Mouse (Mus musculus) ES-Bruce4 (cell line): ENCODE measurements around the gene Cdkal1. TPM values are rescaled to one million over a fixed set of nuclear protein-coding genes. Genes with fewer than 3 reads are reported as not detected.

Experiments used
- H3K27ac ChIP-seq: 2 replicates; pipeline ENCODE4 v1.5.1; 2012; ENCODE audit warnings: low read length, inconsistent platforms; ENCODE audit not compliant: insufficient read depth
- H3K27me3 ChIP-seq: 2 replicates; pipeline ENCODE4 v1.6.1; 2012; ENCODE audit warnings: mild to moderate bottlenecking, low read length, inconsistent platforms; ENCODE audit not compliant: control insufficient read depth, poor library complexity, insufficient read depth, severe bottlenecking
- H3K36me3 ChIP-seq: 2 replicates; pipeline ENCODE4 v1.6.1; 2012; ENCODE audit warnings: inconsistent platforms, mild to moderate bottlenecking, low read length, moderate library complexity; ENCODE audit not compliant: control insufficient read depth, poor library complexity, insufficient read depth, severe bottlenecking
- H3K4me1 ChIP-seq: one replicate; pipeline ENCODE4 v1.8.1; 2011; ENCODE audit warnings: low read length; ENCODE audit not compliant: control insufficient read depth, insufficient read depth
- H3K4me3 ChIP-seq: 2 replicates; pipeline ENCODE4 v1.5.1; 2011; ENCODE audit warnings: low read depth, mild to moderate bottlenecking, low read length
- H3K9ac ChIP-seq: 2 replicates; pipeline ENCODE4 v1.6.1; 2012; ENCODE audit warnings: low read depth, mild to moderate bottlenecking, inconsistent platforms; ENCODE audit not compliant: poor library complexity, severe bottlenecking
- H3K9me3 ChIP-seq: replicated peaks from 2 replicates; pipeline ENCODE4 v1.6.1; 2012; ENCODE audit warnings: mild to moderate bottlenecking, low read length, inconsistent platforms; ENCODE audit not compliant: control insufficient read depth, poor library complexity, insufficient read depth, severe bottlenecking
- CTCF ChIP-seq: IDR thresholded peaks from one replicate; pipeline ENCODE4 v1.8.1; 2011; ENCODE audit warnings: low read depth, low read length
- EP300 ChIP-seq: IDR thresholded peaks from 2 replicates; pipeline ENCODE4 v1.6.1; 2011; ENCODE audit warnings: low read depth, low read length; ENCODE audit not compliant: insufficient read depth
- POLR2A ChIP-seq: IDR thresholded peaks from one replicate; pipeline ENCODE4 v1.8.1; 2011; ENCODE audit warnings: low read length; ENCODE audit not compliant: insufficient read depth
- polyA plus RNA-seq: library from polyadenylated mRNA; stranded (reverse); fragments of >200 nt; gene quantifications from 2 replicates; pipeline ENCODE4 v1.2.4, GENCODE M21; 2011; ENCODE audit warnings: low read depth; ENCODE audit not compliant: missing spikeins, insufficient read depth, insufficient read length

The Cdkal1 gene
- polyA plus RNA-seq, 1 experiment, result 43.4 TPM

- H3K27me3 ChIP-seq, result no peaks in the 10 kb centered on the region
- no peak overlapping the region for H3K9ac ChIP-seq
- H3K4me3 ChIP-seq, result no peak overlapping the region
- peaks cover 8% of the 10 kb centered on the region; the same call in 1 of the 2 replicates for H3K9me3 ChIP-seq
- no peaks in the 10 kb centered on the region; the same call in 1 of the 2 replicates for H3K36me3 ChIP-seq
- TF ChIP-seq EP300 (no peak), CTCF (no peak), POLR2A (no peak)
- no peak overlapping the region for H3K27ac ChIP-seq
- no peaks in the 10 kb centered on the region for H3K4me1 ChIP-seq
Measured at GRCm38 (mm10) chr13:29772970-29773369, 82.5 kb downstream of the Cdkal1 start.

DNA sequence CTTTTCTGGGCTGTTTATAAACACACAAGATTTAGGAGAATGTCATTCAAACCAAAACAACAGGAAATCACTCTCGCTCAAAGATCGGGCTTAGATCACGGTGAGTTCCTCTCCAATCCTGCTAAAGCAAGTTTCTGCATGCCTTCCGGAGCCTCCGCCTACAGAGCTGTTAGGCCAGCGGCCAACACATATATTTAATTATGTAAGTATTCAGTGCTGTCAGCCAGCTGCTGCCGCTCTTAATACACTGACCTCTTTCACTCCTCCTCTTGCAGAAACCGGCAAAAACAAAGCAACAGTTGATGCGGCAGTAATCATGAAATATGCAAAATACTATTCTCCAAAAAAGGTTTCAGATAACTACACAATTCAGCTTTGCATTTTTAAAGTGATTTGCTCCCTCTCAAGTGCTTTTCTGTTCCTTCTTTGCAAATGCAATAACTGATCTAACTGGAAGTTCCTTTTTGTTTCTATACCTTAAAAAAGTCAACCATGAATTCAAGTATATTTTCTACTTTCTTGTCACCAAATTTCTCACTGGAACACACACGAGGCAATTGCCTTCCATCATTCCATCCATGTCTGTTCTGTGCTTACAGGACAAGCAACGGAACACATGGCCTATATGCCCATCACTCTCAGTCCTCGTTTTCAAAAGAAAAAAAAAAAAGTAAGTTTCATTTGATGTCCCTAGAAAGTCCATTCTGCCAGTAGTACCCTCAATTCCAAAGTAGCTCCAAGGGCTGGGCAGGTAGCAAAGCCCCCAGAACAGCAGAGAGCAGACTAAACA lies 85.6 kb downstream of the Cdkal1 start:
- H3K4me1 ChIP-seq, result no peaks in the 10 kb centered on the region
- H3K27ac ChIP-seq, result no peak overlapping the region
- no peaks in the 10 kb centered on the region; the same call in 1 of the 2 replicates for H3K36me3 ChIP-seq
- H3K9ac ChIP-seq, result no peak overlapping the region
- TF ChIP-seq EP300, result no peak
- TF ChIP-seq CTCF, result no peak
- no peak for TF ChIP-seq POLR2A
- H3K9me3 ChIP-seq, result peaks cover 8% of the 10 kb centered on the region; the same call in 1 of the 2 replicates
- no peaks in the 10 kb centered on the region for H3K27me3 ChIP-seq
- no peak overlapping the region for H3K4me3 ChIP-seq

DNA sequence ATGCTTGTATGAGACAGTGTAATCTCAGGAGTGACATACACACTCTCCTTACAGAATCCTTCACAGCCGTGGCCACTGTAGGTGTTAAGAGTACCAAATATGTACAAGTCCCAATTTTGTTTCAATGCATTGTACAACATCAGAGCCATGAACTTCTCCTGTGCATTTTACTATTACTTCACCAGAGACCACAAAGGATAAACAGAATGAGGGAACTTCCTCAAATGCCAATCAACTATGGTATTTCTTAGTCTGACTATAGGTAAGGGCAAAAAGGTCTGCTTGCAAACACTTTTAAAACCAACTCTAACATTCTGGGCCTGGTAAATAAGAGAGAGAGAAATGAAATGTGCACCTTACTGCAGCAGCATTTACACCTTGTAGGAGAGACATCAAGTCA lies 87.4 kb downstream of the Cdkal1 start:
- no peak overlapping the region for H3K4me3 ChIP-seq
- H3K36me3 ChIP-seq, result no peaks in the 10 kb centered on the region; the same call in 1 of the 2 replicates
- no peaks in the 10 kb centered on the region for H3K27me3 ChIP-seq
- H3K27ac ChIP-seq, result no peak overlapping the region
- H3K4me1 ChIP-seq, result no peaks in the 10 kb centered on the region
- H3K9ac ChIP-seq, result no peak overlapping the region
- H3K9me3 ChIP-seq, result peaks cover 8% of the 10 kb centered on the region; the same call in 1 of the 2 replicates
- no peak for TF ChIP-seq POLR2A
- no peak for TF ChIP-seq CTCF
- no peak for TF ChIP-seq EP300

DNA sequence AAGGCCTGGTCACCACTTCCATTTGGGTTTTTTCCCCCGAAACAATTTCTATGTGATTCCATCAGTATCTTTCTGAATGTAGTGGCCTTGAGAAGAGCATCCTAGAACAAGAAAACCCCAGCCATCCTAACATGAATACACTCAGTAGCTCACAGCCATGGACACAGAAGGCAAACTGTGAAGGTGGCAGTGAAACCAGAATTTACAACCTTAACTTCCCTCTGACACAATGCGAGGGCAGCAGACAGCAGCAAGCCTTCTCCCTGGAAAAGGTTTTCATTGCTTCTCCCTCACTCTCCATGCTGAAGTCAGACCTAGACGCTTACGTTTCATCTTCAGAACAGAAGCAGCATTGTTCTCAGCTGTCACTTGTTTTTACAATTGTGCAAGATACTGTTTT lies 87.9 kb downstream of the Cdkal1 start:
- no peaks in the 10 kb centered on the region; the same call in 1 of the 2 replicates for H3K36me3 ChIP-seq
- peaks cover 8% of the 10 kb centered on the region; the same call in 1 of the 2 replicates for H3K9me3 ChIP-seq
- H3K27me3 ChIP-seq, result no peaks in the 10 kb centered on the region
- no peak overlapping the region for H3K4me3 ChIP-seq
- no peak overlapping the region for H3K27ac ChIP-seq
- no peak overlapping the region for H3K9ac ChIP-seq
- TF ChIP-seq POLR2A, result no peak
- no peak for TF ChIP-seq EP300
- no peak for TF ChIP-seq CTCF
- H3K4me1 ChIP-seq, result no peaks in the 10 kb centered on the region

- H3K36me3 ChIP-seq, result no peaks in the 10 kb centered on the region; the same call in 1 of the 2 replicates
- no peak overlapping the region for H3K9ac ChIP-seq
- no peaks in the 10 kb centered on the region for H3K27me3 ChIP-seq
- H3K4me3 ChIP-seq, result no peak overlapping the region
- H3K9me3 ChIP-seq, result peaks cover 8% of the 10 kb centered on the region; the same call in 1 of the 2 replicates
- no peaks in the 10 kb centered on the region for H3K4me1 ChIP-seq
- no peak overlapping the region for H3K27ac ChIP-seq
- TF ChIP-seq CTCF (no peak), POLR2A (no peak), EP300 (no peak)
Measured at GRCm38 (mm10) chr13:29766377-29766776, 89.1 kb downstream of the Cdkal1 start.

- Histone ChIP-seq H3K9ac (no peak overlapping the region), H3K27me3 (no peaks in the 10 kb centered on the region), H3K4me3 (no peak overlapping the region), H3K36me3 (no peaks in the 10 kb centered on the region), H3K9me3 (peaks cover 4% of the 10 kb centered on the region; the same call in 1 of the 2 replicates), H3K4me1 (no peaks in the 10 kb centered on the region), H3K27ac (no peak overlapping the region)
- TF ChIP-seq EP300 (no peak), CTCF (no peak), POLR2A (no peak)
Measured at GRCm38 (mm10) chr13:29765296-29765695, 90.2 kb downstream of the Cdkal1 start.
